Mouse (Mus musculus) forebrain, embryonic 11.5 days (tissue): ENCODE measurements at regions not wholly inside any gene's neighbourhood (a gene's known extent, or its start where the extent isn't known, plus 50 kb on each side); places are given as distances from the start of the nearest gene placed in this dataset.

Source experiments
- ATAC-seq: fragments of 200-750 bp; cut with Nextera tagmentation; replicated peaks from 2 replicates; pipeline ENCODE4 v1.8.0; 2017; ENCODE audit warnings: moderate TSS enrichment; ENCODE audit not compliant: low FRiP score
- DNase-seq: peaks from one replicate; pipeline ENCODE4 v3.0.0-alpha.2; 2017; ENCODE audit warnings: low spot score
- H3K27ac ChIP-seq: fragments of 300-500 bp; sonication (generic); 2 replicates; pipeline ENCODE4 v1.5.1; 2014; ENCODE audit warnings: low read depth, low read length
- H3K27me3 ChIP-seq: fragments of 300-500 bp; sonication (generic); 2 replicates; pipeline ENCODE4 v1.6.1; 2014; ENCODE audit warnings: mild to moderate bottlenecking, low read length, mixed read lengths; ENCODE audit not compliant: control insufficient read depth, insufficient read depth
- H3K36me3 ChIP-seq: fragments of 300-500 bp; sonication (generic); 2 replicates; pipeline ENCODE4 v1.6.1; 2014; ENCODE audit warnings: mild to moderate bottlenecking, low read length, moderate library complexity, mixed read lengths; ENCODE audit not compliant: control insufficient read depth, insufficient read depth
- H3K4me1 ChIP-seq: fragments of 300-500 bp; sonication (generic); replicated peaks from 2 replicates; pipeline ENCODE4 v1.6.1; 2014; ENCODE audit warnings: low read length, mixed read lengths; ENCODE audit not compliant: control insufficient read depth, insufficient read depth
- H3K4me2 ChIP-seq: fragments of 300-500 bp; sonication (generic); 2 replicates; pipeline ENCODE4 v1.6.1; 2014; ENCODE audit warnings: low read depth, mild to moderate bottlenecking, low read length, moderate library complexity, mixed read lengths; ENCODE audit not compliant: severe bottlenecking
- H3K4me3 ChIP-seq: fragments of 300-500 bp; sonication (generic); 2 replicates; pipeline ENCODE4 v1.5.1; 2014; ENCODE audit warnings: low read depth, low read length
- H3K9ac ChIP-seq: fragments of 300-500 bp; sonication (generic); 2 replicates; pipeline ENCODE4 v1.6.1; 2014; ENCODE audit warnings: low read length
- H3K9me3 ChIP-seq: fragments of 300-500 bp; sonication (generic); 2 replicates; pipeline ENCODE4 v1.6.1; 2016; ENCODE audit warnings: low read length, mixed read lengths; ENCODE audit not compliant: control insufficient read depth
- WGBS: fragments of 180-500 bp; shearing (Covaris S2); extraction: QIAGEN DNeasy Blood & Tissue Kit; methylation state at CpG from one replicate; pipeline ENCODE4 v1.1.7; 2014; 5-methylcytosine and 5-hydroxymethylcytosine counted together

DNA sequence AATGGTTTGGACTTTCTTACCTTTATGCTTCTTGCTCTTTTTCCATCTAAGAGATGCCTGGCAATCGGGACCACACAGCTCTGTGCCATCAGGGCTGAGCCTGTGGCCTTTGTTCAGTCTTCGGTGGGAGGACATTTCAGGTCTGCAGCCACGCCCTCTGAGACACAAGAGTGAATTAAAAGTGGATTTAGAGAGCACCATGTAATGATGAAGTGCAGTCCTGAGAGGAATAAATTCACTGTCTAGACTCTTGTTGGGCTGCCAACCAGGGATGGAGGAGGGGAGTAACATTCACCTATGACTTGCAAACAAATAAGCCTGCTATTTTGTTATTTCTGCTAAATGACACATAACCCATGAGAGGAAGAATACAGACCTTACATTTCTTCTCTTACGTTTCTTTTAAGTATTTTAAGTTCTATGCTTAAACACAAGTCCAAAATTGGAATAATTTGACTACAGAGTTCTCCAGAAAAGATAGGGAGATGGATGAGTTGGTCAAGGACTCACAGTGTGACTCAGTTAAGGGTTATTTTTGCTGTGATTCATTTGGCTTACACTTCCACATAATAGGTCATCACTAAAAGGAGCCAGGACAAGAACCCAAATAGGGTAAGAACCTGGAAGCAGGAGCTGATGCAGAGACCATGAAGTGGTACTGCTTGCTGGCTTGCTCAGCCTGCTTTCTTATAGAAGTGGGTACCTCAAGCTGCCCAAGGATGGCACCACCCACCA lies 484.3 kb downstream of the Nuf2 start:
- 81% methylated on average over 4 of the region's 4 CpGs for WGBS

DNA sequence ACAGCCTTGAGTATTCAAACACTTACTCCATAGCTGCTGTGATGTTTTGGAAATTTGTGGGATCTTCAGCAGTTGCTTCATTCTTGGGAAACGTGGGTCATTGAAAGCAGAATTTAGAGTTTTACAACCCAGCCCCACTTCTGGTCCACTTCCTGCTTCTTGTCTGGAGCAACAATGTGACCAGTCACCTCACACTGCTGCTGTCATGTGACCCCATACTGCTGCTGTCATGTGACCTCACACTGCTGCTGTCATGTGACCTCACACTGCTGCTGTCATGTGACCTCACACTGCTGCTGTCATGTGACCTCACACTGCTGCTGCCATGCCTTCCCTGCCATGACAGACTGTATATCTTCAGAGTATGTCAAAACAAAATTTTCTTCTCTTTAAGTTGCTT lies 497.7 kb downstream of the Nuf2 start:
- Histone ChIP-seq H3K4me2 (no peak overlapping the region), H3K4me1 (no peaks in the 10 kb centered on the region), H3K36me3 (no peaks in the 10 kb centered on the region), H3K4me3 (no peak overlapping the region), H3K9ac (no peak overlapping the region), H3K9me3 (no peaks in the 10 kb centered on the region), H3K27ac (no peak overlapping the region), H3K27me3 (no peaks in the 10 kb centered on the region)
- DNase-seq: no peak
- no peak for ATAC-seq
- WGBS: 76% methylated on average over 1 of the region's 1 CpGs

More for the DNA sequence above, 484.3 kb downstream of the Nuf2 start:
- Histone ChIP-seq H3K9me3 (no peaks in the 10 kb centered on the region), H3K4me2 (no peak overlapping the region), H3K27me3 (no peaks in the 10 kb centered on the region), H3K9ac (no peak overlapping the region), H3K4me1 (peaks cover 4% of the 10 kb centered on the region; the same call in 1 of the 2 replicates), H3K27ac (no peak overlapping the region), H3K4me3 (no peak overlapping the region), H3K36me3 (no peaks in the 10 kb centered on the region)
- no peak for DNase-seq
- no peak for ATAC-seq

DNA sequence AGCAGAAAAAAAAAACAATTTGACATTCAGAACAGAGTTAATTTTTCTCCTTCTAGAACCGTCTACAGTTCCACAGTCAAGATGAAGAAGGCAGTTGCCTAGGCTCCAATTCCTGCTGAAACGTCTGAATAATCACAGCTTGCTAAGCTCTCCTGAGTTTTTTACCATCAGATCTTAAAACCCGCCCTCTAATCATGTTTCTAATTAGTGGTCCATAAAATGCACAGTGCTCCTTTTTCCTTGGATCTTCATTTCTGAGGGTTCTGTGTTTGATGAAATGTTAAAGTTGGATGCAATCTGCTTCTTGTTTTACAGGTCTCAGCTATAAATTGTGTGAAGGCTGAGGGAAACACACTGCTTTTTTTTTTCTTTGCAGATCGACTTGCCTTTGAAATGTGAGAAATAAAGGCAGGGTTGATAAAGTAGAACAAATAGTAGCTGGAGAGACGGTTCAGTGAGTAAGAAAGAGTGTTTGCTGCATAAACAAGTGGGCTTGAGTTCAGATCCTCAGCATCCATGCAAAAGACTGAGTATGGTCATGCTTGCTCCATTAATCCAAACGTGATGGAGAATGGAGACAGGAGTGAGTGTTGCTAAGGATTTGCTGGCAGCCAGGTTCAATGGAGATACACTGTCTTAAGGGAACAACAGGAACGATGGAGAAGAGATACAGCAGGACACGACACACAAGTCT lies 499.3 kb downstream of the Nuf2 start:
- no peaks in the 10 kb centered on the region for H3K4me1 ChIP-seq
- no peaks in the 10 kb centered on the region for H3K27me3 ChIP-seq
- no peaks in the 10 kb centered on the region for H3K9me3 ChIP-seq
- no peak overlapping the region for H3K4me2 ChIP-seq
- H3K36me3 ChIP-seq: no peaks in the 10 kb centered on the region
- WGBS: 67% methylated on average over 8 of the region's 8 CpGs
- H3K4me3 ChIP-seq: no peak overlapping the region
- no peak for ATAC-seq
- no peak for DNase-seq
- H3K27ac ChIP-seq: no peak overlapping the region
- no peak overlapping the region for H3K9ac ChIP-seq

DNA sequence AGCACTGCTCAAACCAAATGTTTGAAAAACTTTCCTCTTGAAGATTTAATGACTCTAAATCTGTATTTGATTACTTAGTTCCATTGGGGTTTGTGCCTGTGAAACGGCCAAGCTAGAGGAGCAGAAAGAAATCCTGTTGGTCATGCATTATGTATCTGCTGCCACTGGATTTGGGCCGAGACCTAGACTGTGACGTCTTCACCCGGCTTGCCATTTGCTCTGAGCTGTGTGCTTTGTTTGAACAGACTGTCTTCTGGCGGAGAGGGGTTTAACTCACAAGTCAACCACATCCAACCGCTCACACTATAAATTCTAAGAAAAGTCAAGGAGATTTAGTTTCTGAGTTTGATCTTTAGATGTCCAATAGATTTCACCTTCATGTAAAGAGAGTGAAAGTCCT lies 503.6 kb downstream of the Nuf2 start:
- no peaks in the 10 kb centered on the region for H3K36me3 ChIP-seq
- ATAC-seq: no peak
- WGBS: 74% methylated on average over 6 of the region's 6 CpGs
- no peak overlapping the region for H3K4me2 ChIP-seq
- no peak for DNase-seq
- no peak overlapping the region for H3K27ac ChIP-seq
- H3K9ac ChIP-seq: no peak overlapping the region
- H3K27me3 ChIP-seq: no peaks in the 10 kb centered on the region
- H3K4me1 ChIP-seq: no peaks in the 10 kb centered on the region
- no peaks in the 10 kb centered on the region for H3K9me3 ChIP-seq
- H3K4me3 ChIP-seq: no peak overlapping the region

DNA sequence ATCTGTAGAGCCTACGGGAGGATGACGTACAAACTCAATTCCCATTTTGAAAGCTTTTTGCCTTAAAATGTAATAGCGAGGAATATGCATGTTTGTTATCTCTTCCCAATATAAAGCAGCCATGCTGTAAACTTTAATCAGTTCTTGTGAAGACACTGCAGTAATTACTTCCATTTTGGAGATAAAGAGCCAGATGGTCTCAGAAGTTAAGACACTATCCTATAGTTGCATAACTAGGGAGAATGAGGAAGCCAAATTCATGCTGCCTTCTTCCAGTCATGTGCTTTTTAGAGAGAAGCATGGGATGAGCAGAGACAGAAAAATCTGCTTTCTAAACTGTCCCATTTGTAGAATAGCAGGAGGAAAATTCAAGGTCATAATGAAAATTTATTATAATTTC lies 504.0 kb downstream of the Nuf2 start:
- no peak overlapping the region for H3K9ac ChIP-seq
- H3K4me1 ChIP-seq: no peaks in the 10 kb centered on the region
- WGBS: 93% methylated on average over 3 of the region's 3 CpGs
- DNase-seq (no peak), ATAC-seq (no peak)
- no peaks in the 10 kb centered on the region for H3K9me3 ChIP-seq
- no peak overlapping the region for H3K27ac ChIP-seq
- H3K27me3 ChIP-seq: no peaks in the 10 kb centered on the region
- H3K36me3 ChIP-seq: no peaks in the 10 kb centered on the region
- H3K4me2 ChIP-seq: no peak overlapping the region
- no peak overlapping the region for H3K4me3 ChIP-seq

DNA sequence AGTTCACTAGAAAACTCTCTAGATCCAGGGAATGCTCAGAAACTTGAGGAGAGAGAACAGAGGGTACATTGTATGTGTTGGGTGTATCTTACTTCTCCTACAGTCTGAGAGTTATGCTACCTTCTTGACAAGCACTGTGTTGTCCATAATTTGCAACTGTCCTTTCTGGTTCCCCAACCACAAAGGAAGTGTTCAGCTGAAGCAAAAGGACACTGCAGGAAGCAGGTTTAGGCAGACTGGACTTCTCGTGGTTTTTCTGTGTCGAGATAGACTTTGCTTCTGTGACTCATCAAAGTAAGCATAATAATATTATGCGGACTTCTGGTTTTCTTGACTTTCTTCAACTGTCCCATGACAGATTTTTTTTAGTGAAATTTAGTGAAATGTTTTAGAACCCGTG lies 506.7 kb downstream of the Nuf2 start:
- DNase-seq: no peak
- Histone ChIP-seq H3K4me3 (no peak overlapping the region), H3K27ac (no peak overlapping the region), H3K9ac (no peak overlapping the region), H3K36me3 (no peaks in the 10 kb centered on the region), H3K9me3 (no peaks in the 10 kb centered on the region), H3K4me1 (no peaks in the 10 kb centered on the region), H3K4me2 (no peak overlapping the region), H3K27me3 (no peaks in the 10 kb centered on the region)
- 90% methylated on average over 4 of the region's 4 CpGs for WGBS
- no peak for ATAC-seq

DNA sequence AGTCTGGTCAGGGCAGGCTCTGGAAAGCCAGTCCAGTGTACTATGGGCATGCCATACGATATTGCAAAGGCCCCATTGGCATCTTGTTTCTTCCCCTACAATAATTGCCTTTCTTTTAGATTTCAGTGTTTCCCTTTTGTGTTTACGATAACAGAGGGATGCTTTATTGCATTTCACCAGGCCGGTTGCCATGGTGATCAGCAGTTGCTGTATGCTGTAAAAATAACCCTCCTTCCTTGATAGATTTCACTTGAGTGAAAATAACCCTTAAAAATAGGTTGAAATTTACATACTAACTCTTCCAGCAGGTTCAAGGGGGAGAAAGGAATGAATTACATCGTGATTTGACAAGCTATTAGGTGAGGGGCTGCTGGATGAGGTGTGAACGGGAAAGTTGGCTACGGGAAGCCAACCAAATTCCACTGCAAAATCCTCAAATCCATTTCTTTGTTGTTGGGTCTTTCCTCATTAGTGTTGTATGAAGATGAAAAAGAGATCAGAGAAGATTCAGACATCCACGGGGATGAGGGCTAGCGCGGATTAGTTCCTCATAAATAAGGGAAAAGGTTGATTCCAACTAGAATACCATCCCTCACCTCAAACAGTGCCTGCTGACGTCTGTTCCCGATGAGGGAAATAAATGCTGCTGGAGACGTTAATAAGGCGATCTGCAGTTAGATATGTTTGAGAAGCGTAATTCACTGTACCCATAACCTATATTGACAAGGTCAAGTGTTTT lies 539.6 kb downstream of the Nuf2 start:
- no peak overlapping the region for H3K27ac ChIP-seq
- H3K4me3 ChIP-seq: no peak overlapping the region
- ATAC-seq (no peak), DNase-seq (no peak)
- no peaks in the 10 kb centered on the region for H3K36me3 ChIP-seq
- no peak overlapping the region for H3K9ac ChIP-seq
- no peaks in the 10 kb centered on the region for H3K9me3 ChIP-seq
- H3K4me2 ChIP-seq: no peak overlapping the region
- no peaks in the 10 kb centered on the region for H3K27me3 ChIP-seq
- H3K4me1 ChIP-seq: 0 out of 2 replicates have a peak, but pooled peaks cover 1% of the 10 kb centered on the region
- WGBS: 77% methylated on average over 14 of the region's 14 CpGs

DNA sequence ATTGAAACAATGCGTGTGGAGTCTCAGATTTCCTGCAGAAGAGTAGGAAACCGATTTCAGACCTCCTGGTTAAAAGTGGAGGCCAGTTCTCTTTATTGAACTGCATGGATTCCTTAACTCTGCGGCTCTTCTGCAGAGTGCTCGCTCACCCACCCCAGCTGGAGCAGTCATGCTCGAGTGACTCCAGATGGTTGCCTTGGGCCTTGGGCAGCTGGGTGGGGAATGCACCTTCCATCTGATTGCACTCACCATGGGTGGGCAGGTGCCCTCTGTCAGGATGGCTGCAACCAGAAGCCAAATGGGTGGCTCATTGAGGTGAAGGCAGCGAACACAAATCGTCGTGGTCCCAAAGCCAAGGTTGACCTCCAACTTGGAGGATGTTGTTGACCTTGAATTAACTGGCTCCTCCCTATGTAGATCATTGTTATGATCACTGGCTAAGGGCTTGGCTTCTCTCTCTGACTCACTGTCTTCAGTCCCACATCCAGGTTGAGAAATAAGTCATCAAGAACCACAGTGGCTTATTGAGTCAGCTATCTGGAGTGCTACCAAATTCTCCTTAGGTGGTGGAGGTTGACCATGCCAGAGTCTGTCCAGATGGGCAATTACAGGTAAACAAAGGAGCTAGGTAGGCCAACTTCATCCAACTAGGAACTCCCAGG lies 543.1 kb upstream of the Pbx1 start:
- no peak for DNase-seq

More for the DNA sequence above, 543.1 kb upstream of the Pbx1 start:
- Histone ChIP-seq H3K4me1 (no peaks in the 10 kb centered on the region), H3K27me3 (no peaks in the 10 kb centered on the region), H3K4me2 (no peak overlapping the region), H3K9me3 (no peaks in the 10 kb centered on the region), H3K36me3 (no peaks in the 10 kb centered on the region), H3K9ac (no peak overlapping the region), H3K27ac (no peak overlapping the region), H3K4me3 (no peak overlapping the region)
- 81% methylated on average over 8 of the region's 8 CpGs for WGBS
- ATAC-seq: no peak
